Mouse (Mus musculus): ENCODE data around the gene Hoxa9.

Gene Hoxa9

DNA sequence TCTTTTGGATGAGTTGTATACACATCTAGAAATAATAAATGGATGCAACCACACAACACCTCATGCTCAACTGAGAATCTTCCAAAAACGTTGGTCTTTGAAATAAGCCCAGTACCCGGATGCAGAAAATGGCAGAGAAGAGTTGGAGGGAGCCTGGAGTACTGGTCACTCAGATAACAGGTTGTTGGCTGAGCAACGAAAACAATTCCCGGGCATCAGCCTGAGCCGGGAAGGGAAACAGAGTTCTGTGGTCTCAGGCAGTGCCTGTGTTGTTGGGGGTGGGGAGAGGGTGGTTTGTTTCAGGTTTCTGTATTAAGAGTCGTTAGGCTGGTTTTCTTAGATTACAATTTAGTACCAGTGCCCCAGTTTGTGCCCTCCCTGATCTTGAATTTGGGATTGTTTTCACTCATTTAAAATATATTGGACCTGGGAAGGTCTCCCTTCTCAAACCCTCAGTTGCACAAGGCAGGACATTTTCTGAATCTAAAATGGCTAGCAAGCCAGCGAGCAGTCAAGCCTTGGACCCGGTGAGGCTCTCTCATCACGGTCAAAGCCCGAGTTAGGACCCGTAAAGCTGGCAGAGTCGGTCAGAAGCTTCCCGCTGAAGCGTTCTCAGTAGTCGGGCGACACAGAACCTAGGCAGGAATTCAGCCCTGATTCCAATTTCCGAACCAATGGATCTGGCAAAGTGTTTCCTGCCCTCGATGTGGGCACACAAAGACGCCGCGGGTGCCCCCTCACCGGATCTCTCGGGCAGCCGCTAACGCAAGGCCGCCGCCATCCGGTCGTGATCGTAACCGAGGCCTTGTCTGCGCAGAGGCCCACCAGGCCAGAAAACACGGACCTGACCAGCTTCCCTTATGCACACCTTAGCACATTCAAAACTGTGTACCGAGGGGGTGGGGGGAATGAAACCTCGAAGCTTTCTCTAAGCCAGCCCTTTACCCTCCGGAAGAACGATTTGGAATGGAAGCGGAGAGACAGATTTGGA, 2.1 kb downstream of the Hoxa9 start:
- 3% methylated on average over 38 of the region's 38 CpGs for WGBS

DNA sequence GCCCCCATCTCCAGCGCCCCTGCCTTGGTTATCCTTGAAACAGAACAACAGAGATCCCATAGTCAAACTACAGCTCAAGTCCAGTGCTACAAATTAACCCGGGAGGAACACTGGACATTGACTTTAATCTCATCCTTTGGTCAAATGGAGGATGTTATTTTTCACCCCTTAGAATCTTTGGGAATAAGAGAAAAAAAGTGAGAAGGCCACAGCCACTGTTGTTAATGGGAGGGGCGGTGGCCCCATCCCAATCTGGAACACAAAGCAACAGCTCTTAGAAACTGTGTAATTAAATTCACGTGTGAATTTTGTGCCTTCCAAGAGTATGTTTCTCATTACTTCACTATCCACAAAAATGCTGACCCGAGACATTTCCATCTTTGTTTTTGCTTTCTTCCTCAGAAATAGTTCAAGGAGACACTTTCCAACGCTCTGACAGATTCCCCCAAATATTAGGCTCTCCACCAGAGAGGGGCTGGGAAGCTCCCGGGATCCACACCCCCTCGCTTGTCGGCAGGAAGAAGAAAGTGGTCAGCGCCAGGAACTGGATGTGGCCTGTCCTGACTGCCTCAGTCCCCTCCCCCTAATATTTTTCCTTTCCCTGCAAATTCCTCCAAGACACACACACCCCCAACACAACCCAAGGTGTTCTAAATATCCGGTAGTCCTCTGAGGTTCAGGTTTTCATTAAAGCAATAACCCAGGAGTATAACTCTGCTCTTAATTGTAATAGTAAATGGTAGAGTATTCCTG, 3.2 kb downstream of the Hoxa9 start:
- 3% methylated on average over 11 of the region's 11 CpGs for WGBS

DNA sequence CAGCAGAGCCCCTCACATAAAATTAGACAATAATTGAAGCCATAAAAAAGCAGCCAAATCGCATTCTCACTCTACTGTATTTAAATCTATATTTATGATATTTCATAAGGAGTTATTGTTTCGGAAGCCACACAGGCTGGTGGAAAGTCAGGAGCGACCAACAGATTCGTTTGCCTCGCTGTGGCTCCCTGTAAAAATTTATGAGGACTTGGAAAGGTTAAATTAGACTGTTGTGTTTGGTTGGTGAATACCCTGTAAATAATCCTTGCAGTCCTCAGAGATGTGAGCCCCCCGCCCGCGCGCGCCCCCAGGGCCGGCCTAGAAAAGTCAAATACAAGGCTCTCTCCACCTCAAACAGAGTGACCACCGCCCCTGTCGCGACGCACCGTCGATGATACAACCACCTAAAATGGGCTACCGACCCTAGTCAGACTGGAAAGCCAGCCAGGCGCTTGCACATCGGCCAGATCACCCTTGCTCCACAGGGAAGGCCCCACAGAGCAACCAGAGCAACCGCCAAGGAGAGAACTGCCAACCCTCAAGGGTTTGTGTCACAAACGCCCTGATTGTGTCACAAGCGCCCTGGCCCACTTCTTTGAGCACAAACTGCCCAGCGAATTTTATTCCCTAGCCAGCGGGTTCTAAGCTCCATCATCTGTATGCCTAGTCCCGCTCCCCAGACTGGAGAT, 4.2 kb downstream of the Hoxa9 start:
- 5% methylated on average over 26 of the region's 26 CpGs for WGBS

DNA sequence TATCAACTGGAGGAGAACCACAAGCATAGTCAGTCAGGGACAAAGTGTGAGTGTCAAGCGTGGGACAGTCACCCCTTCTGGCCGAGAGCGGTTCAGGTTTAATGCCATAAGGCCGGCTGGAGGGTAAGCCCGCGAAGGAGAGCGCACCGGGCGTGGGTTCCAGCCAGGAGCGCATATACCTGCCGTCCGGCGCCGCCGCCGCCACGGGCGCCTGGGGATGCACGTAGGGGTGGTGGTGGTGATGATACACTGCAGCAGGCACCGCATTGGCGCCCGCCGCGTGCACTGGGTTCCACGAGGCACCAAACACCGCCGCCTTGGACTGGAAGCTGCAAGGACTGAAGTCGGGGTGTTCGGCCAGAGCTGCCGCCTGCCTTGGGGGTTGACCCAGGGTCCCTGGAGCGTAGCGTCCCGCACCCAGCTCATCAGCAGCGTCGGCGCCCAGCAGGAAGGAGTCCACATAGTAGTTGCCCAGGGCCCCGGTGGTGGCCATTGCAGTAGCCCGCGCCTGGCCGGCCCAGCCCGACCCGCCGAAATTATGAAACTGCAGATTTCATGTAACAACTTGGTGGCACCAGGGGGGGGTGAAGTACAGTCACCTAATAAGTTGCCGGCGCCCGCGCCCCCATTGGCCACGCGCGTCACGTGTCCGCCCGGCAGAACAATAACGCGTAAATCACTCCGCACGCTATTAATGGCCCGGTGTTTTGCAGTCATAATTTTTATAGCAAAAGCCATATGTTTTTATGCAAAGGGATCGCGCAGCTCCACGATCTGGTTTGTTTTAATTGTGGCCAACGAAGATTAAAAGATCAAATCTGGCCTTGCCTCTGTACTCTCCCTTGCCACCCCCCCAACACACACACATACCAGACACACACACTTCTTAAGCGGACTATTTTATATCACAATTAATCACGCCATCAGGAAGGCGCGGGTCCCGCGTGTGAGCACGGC, 5.0 kb downstream of the Hoxa9 start:
- 4% methylated on average over 69 of the region's 69 CpGs for WGBS

DNA sequence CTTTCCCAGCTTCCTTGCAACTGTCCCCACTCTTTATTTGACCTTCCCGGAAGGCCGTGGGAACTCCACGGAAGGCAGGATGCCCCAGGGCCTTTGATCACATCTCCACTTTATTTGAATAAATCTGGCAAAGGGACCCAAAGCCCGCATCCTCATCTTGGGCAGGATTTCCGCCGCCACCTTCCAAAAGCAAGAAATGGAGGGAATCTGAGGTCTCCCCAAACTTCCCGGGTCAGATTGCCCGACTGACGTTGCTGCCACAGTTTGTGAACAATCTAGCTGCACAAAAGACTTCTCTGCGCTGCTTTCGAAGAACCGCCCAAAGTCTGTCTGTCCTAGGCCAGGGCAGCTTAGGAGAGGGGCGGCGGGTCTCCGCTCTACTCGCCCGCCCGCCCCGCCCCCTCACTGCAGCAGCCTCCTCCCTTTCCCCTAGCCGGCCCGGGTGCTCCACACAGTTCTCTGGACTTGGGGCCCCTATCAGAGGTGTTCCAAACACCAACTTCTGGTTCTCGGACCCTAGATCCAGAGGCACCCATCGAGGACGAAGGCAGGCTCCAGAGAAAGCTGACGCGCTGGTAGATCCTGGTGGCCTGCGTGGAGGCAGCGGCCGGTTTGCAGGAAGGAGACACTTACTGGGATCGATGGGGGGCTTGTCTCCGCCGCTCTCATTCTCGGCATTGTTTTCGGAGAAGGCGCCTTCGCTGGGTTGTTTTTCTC, 5.8 kb downstream of the Hoxa9 start:
- 2% methylated on average over 36 of the region's 36 CpGs for WGBS

DNA sequence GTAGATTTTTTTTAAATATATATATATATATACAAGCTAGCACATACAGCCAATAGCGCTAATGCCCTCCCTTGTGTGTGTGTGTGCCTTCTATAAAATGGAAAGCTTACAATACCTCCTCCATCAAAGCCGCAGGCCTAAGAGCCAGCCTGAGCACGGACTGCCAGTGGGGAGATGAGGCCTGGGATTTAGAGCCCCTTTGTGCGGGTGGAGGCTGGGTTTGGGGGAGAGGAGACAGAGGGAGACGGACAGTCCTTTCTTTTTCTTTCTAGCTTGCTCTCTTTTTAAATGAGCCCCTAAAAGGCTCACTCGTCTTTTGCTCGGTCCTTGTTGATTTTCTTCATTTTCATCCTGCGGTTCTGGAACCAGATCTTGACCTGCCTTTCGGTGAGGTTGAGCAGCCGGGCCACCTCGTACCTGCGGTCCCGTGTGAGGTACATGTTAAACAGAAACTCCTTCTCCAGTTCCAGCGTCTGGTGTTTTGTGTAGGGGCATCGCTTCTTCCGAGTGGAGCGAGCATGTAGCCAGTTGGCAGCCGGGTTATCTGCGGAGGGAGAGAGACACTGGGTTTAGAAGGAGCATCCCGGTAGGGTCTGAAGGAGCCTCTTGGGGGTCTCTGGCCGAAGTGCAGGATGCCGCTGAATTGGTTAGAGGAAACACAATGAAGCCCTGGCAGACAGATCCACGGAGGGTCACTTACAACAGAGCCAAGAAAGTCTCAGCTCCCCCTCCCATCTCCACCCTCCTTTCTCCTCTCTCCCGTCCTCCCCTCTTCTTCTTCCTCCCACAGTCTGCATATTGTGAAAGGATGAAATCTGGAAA, 6.7 kb downstream of the Hoxa9 start:
- 15% methylated on average over 24 of the region's 24 CpGs for WGBS

DNA sequence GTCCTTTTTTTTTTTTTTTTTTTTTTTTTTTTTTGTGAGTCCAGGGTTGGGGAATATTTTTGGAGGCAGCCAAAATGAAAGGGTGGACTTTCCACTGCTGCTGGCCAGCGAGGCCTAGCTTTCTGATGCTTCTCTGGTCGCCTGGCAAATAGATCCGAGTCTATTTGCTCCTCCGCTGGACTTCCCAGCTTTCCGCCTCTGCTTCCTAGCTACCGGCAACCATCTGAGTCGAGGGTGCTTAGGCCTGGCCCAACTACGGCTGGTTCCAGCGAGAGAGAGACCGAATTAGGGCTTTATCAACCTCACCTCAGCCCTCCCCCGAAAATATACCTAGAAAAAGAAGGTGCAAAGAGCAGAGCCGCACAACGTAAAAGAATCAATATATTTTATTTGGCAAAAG, 8.2 kb downstream of the Hoxa9 start:
- 57% methylated on average over 13 of the region's 13 CpGs for WGBS

DNA sequence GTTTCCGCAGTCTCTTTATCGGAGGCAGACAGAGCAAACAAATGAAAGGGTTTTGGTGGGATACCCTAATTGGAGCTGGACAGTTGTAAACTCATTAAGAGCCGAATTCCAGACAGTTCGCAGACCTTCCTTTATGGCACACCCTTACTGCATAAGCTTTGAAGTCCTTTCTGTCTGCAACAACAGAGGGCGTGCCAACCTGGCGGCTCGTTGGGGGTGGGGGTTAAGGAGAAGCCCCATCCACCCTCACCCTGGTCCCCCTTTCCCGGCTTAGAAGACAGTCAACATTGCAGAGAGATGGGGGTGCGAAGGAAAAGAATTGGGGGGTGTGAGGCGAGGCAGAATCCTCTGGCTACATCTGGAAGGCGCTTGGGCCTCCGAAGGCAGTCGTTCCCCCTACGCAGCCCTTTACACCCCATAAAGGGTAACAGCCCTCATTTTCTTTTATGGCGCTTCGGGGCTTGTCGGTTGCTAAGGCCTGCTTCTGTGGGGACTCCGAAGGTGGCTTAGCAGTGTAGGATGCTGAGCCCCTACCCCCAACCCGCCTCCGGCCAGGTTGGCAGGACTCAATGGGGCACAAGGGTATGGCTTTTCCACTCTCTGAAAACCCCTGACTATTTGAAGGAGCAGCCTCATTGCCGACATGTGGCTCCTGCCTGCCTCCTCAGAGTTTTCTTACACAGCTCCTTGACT, 8.8 kb downstream of the Hoxa9 start:
- WGBS: 17% methylated on average over 21 of the region's 21 CpGs

DNA sequence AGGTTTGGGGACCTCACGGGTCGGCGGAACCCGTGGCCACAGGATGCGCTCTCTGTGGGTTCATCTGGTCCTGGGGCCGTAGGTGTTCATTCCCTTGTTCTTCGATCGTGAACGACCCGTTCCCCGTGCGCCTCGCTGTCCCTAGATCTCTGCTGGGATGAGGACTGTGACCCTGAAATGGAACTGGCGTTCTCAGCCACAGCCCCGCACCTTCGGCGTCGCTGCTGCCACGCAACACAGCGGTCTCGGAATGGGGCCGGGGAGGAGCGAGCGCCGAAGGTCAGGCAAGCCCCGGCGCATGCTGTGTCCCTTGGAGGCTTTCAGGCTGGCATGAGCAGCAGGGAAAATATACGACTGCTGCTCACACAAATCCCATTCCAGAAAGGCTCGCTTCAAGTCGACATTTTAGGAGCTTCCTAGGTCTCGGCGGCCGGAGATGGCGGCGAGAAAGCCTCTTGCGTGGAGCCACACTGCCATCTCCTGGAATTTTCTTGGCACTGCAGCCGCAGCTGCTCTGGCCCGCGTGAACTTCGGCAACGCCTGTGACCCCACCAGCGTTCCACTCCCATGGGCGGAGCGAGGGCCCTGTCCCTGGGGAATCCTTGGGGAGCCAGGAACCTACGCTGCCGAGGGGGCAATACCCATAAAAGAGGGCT, 9.4 kb downstream of the Hoxa9 start, which contains the start of gene Hoxa7:
Hoxa7 (minus strand) TSS at position 518 of the 656 bp plus-strand sequence.
- WGBS: 1% methylated on average over 46 of the region's 46 CpGs

DNA sequence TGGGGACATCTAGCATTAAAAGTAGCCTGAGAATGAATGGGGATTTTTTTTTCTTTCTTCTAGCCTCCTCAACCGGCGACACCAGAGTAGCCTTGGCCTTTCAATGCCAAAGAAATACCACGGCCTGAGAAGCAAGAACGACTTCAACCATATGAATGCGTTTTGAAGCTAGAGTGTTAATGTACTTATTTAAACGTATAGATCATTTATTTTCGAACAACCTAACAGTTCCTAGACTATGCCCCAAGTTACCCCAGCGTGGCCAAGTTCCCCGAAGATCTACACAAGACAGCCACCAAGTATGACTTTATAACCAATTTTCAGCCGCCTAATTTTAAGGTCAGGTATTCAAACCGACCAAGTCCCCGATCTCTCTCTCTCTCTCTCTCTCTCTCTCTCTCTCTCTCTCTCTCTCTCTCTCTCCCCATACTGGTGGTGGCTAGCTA, 10.0 kb downstream of the Hoxa9 start:
- 11% methylated on average over 12 of the region's 12 CpGs for WGBS

DNA sequence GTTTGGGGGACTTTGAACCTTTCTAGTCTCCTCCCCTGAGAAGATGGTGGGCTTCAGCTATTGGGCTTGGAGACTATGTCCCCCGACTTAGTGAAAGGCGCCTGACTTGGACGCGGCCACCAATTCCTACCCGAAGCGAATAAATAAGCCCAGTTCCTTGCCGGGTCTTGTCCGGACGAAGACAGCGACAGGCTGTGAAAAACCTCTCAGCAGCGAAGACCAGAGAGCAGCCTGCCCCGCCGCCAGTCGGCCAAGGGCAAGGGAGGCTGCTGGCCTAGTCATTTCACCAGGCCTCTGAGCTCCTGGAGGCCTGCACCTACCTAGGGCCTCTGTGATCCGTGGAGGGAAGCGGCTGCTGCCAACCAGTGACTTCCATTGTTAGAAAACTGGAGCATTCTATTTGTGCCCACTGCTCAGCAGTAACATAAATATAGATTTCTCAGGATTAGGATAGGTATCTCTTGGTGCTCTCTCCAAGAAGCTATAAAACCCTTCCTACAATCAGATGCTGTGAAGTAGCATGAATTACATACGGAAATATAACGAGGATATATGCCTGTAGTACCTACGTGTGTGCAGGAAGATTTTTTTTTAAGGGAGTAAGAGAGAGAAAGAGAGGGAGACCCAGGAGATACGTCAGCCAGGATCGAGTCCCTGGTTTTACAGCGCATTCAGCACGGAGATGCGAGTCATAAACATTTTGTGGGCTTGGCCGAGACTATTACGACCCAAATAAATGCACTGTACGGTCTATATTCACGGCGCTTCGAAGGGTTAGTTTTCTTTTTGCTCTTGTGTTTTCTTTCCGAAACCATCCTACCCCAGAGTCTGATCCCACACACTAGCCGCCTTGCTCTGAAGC, 10.7 kb downstream of the Hoxa9 start:
- 29% methylated on average over 32 of the region's 32 CpGs for WGBS

DNA sequence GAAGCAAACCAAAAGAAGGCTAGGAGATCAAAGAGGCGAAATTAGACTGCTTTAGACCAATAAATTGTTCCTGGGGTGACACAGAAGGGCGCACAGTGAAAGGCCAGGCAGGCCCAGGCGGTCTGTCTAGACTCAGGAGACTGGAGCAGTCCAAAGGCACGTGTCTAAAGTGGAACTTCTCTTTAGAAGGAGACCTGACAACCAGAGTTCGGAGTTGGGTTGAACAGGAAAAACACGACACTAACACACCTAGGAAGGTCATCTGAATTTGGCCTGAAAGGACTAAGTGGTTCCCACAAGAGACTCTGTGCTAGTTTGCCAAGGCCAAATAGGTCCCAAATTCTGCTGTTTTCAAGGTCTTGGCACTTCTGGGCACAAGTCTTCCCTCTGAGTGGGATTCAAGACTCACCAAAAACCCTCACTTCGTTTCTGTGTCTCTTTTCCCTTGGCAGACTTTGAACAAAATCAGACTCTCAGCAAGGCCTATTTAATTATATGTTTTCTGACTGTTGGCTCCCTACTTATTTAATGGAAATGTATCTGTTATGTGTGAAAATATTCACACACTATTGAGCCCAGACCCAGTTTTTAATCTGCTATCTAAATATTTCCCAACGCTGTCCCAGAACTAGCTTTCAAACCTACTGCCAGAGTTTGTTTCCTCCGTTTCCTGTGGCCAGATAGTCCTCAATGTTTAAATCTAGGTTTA, 11.5 kb downstream of the Hoxa9 start:
- WGBS: 40% methylated on average over 9 of the region's 9 CpGs

DNA sequence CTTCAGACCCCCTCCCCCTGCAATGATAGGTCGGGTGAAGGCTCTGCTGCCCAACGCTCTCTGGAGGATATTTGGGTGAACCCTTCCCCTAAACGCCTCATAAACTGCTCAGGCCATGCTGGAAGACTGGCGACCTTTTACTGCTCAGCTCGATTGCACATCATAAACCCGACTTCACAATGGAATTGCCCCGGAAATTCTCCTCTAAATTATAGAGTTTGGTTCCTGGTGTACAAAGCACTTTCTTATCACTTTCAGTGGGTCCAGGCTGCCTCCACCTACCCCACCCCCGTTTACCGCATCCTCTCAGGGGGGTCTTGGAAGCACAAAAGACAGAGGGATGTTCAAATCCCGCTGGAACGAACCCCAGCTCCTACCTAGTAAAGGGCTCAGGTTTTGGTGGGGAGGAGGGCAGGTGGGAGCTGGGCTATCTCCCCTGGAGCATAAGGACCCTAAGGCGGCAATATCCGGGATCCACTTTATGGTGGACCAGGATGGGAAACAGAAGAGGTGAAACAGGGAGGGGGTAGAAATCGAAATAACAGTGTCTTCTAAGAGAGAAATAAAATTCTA, 12.2 kb downstream of the Hoxa9 start:
- 10% methylated on average over 14 of the region's 14 CpGs for WGBS

DNA sequence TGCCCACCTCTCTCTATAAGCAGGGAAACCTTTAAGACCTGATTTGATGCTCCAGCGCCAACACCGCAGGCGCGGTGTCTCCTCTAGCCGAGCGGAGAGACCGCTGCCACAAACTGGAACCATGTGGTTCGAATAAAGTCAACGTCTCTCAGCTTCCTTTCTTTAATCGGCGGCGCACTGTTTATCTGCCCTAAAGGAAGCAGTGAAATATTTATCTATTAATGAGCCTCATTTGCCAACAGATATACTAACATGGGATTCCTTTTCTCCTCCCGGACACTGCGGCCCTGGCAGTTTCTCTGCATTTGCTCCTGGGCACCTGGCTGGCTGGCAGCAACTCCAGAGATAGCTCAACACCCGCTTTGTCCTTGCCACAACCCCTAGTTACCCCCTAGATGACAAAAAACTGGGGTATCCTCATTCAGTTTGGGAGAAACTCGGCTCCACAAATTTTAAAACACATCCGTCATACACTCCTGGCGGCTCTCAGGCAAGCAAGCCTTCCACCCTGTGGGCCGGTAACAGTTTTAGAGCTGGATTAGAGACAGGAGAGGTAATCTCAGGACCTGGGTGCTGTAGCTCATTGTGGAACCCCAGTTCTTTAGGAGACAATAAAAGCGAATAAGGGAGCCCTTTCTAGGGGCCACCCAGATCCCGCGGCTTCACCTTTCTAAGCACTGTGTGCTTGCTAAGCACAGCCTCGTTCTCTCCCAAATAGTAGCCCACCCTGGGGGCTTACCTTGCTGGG, 12.8 kb downstream of the Hoxa9 start:
- 9% methylated on average over 23 of the region's 23 CpGs for WGBS

DNA sequence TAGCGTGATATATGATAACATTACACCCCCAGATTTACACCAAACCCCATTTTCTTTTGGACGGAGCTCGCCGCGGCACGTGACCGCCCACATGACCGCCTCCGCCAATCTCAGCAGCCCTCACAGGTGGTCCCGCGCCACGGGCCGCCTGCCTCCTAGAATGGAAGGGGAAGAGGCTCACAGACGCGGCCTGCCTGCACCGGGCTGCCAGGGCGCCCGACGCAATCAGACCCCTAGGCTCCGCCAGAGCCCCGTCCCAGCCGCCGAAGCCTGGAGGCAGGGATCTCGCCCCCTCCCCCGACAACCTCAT, 13.5 kb downstream of the Hoxa9 start:
- WGBS: 2% methylated on average over 25 of the region's 25 CpGs

All from cerebral cortex, adult 2 months (tissue).